ENCODE assay signal across 8 mouse cellular contexts in the genomic region with DNA sequence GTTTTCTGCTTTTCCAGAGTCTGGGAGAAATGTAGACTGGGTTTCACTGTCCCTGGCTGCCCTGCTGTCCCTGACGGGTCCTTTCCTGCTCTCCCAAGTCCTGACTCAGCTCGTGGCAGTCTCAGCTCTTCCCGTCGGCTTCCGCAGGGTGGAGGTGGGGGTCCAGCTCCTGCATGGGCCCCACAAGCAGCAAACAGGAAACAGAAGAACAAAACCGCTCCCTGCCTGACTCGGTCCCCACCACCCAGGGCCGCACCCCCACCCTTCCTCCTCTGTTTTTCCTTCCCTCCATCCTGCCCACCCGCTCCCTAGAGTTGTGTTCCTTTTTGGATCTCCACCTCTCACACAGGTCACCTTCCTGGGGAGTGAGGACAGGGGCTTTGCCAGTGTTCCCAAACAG. TPM values are rescaled to one million over a fixed set of nuclear protein-coding genes. Genes with fewer than 3 reads are reported as not detected.
DNase-seq lines count a peak whose midpoint lies in the region; ATAC-seq and TF ChIP-seq lines count a peak whose summit lies in the region.

No protein-coding gene starts in this region.

- H3K27me3 ChIP-seq in forebrain, embryonic 12.5 days, result peaks cover 61% of the 10 kb centered on the region
- H3K27me3 ChIP-seq in forebrain, embryonic 13.5 days, result peaks cover 57% of the 10 kb centered on the region
- no peaks in the 10 kb centered on the region for H3K27me3 ChIP-seq in kidney, adult 2 months (replicated peaks; ENCODE audit: control insufficient read depth, insufficient read depth, low read length)
- H3K27me3 ChIP-seq in lung, embryonic 16.5 days (ENCODE audit: control insufficient read depth, insufficient read depth, low read depth, low read length), result no peaks in the 10 kb centered on the region

- H3K9ac ChIP-seq in forebrain, embryonic 12.5 days, result no peak overlapping the region
- no peak overlapping the region for H3K9ac ChIP-seq in forebrain, embryonic 13.5 days
- H3K9ac ChIP-seq in lung, embryonic 16.5 days (ENCODE audit: low read length), result peak overlapping the region; percentile 41

- no peak for TF ChIP-seq CTCF in embryonic fibroblast, embryonic 13.5 days (IDR thresholded peaks at IDR 0.05; ENCODE audit: borderline replicate concordance, insufficient read depth, low read length)
- no peak for TF ChIP-seq CTCF in kidney, adult 2 months (conservative IDR thresholded peaks at IDR 0.05; ENCODE audit: insufficient read depth, insufficient read length, low read depth, low read length)

- intact Hi-C loops in left cerebral cortex, postnatal 25 days (cut with DNase I), result no loop called here

- H3K4me3 ChIP-seq in forebrain, embryonic 12.5 days (replicated peaks), result no peak overlapping the region
- H3K4me3 ChIP-seq in forebrain, embryonic 13.5 days, result no peak overlapping the region
- no peak overlapping the region for H3K4me3 ChIP-seq in embryonic fibroblast, embryonic 13.5 days (ENCODE audit: insufficient read depth, low read length)
- H3K4me3 ChIP-seq in kidney, adult 2 months (ENCODE audit: insufficient read depth, low read depth, low read length), result no peak overlapping the region
- H3K4me3 ChIP-seq in lung, embryonic 16.5 days (ENCODE audit: low read length), result no peak overlapping the region

- H3K9me3 ChIP-seq in forebrain, embryonic 12.5 days, result no peaks in the 10 kb centered on the region
- no peaks in the 10 kb centered on the region for H3K9me3 ChIP-seq in forebrain, embryonic 13.5 days (replicated peaks)
- no peaks in the 10 kb centered on the region for H3K9me3 ChIP-seq in lung, embryonic 16.5 days (ENCODE audit: control insufficient read depth, low read length)

- 58% methylated on average over 9 of the region's 9 CpGs for WGBS in forebrain, embryonic 12.5 days
- WGBS in forebrain, embryonic 13.5 days, result 66% methylated on average over 9 of the region's 9 CpGs
- WGBS in kidney, adult 2 months, result 48% methylated on average over 9 of the region's 9 CpGs
- WGBS in lung, embryonic 16.5 days, result 31% methylated on average over 9 of the region's 9 CpGs

- DNase-seq in kidney, adult 2 months, result peak; percentile 79
- no peak for DNase-seq in left cerebral cortex, postnatal 25 days (ENCODE audit: low spot score in 2 of 2)
- DNase-seq in layer of hippocampus, adult 11-12 months (ENCODE audit: low spot score), result no peak
- no peak for DNase-seq in right cerebral cortex, postnatal 4 days

- H3K36me3 ChIP-seq in forebrain, embryonic 12.5 days (replicated peaks), result no peaks in the 10 kb centered on the region
- no peaks in the 10 kb centered on the region for H3K36me3 ChIP-seq in forebrain, embryonic 13.5 days (ENCODE audit: poor library complexity, severe bottlenecking)
- no peaks in the 10 kb centered on the region for H3K36me3 ChIP-seq in kidney, adult 2 months (ENCODE audit: control insufficient read depth, insufficient read depth, low read length)
- no peaks in the 10 kb centered on the region for H3K36me3 ChIP-seq in lung, embryonic 16.5 days (ENCODE audit: control insufficient read depth, insufficient read depth, low read length)

- TF ChIP-seq POLR2A in embryonic fibroblast, embryonic 13.5 days (IDR thresholded peaks at IDR 0.05; ENCODE audit: low read depth, low read length), result no peak
- no peak for TF ChIP-seq POLR2A in kidney, adult 2 months (IDR thresholded peaks at IDR 0.05; ENCODE audit: low read depth, low read length)

- H3K4me2 ChIP-seq in forebrain, embryonic 12.5 days, result no peak overlapping the region
- H3K4me2 ChIP-seq in forebrain, embryonic 13.5 days, result no peak overlapping the region
- H3K4me2 ChIP-seq in lung, embryonic 16.5 days (ENCODE audit: low read depth, low read length), result no peak overlapping the region

- ATAC-seq in forebrain, embryonic 12.5 days (ENCODE audit: low FRiP score), result no peak
- no peak for ATAC-seq in forebrain, embryonic 13.5 days
- no peak for ATAC-seq in lung, embryonic 16.5 days (ENCODE audit: low read depth)

- peak overlapping the region; percentile 53; the same call in 1 of the 2 replicates for H3K27ac ChIP-seq in forebrain, embryonic 12.5 days
- no peak overlapping the region for H3K27ac ChIP-seq in forebrain, embryonic 13.5 days
- H3K27ac ChIP-seq in embryonic fibroblast, embryonic 13.5 days (ENCODE audit: insufficient read depth, low read length), result peak overlapping the region; percentile 77
- H3K27ac ChIP-seq in kidney, adult 2 months (ENCODE audit: insufficient read depth, low read depth, low read length), result peak overlapping the region; percentile 95
- peak overlapping the region; percentile 96 for H3K27ac ChIP-seq in lung, embryonic 16.5 days (ENCODE audit: low read length)

- peaks cover 44% of the 10 kb centered on the region for H3K4me1 ChIP-seq in forebrain, embryonic 12.5 days
- peaks cover 41% of the 10 kb centered on the region for H3K4me1 ChIP-seq in forebrain, embryonic 13.5 days
- H3K4me1 ChIP-seq in embryonic fibroblast, embryonic 13.5 days (ENCODE audit: control insufficient read depth, insufficient read depth, low read length), result peaks cover 30% of the 10 kb centered on the region
- peaks cover 22% of the 10 kb centered on the region for H3K4me1 ChIP-seq in kidney, adult 2 months (ENCODE audit: control insufficient read depth, insufficient read depth, low read length)
- H3K4me1 ChIP-seq in lung, embryonic 16.5 days (replicated peaks; ENCODE audit: control insufficient read depth, insufficient read depth, low read length), result peaks cover 68% of the 10 kb centered on the region

RNA-seq across cellular contexts. Expression of a gene that starts 23.5 kb away (rescaled TPM):
- polyA plus RNA-seq in forebrain, embryonic 12.5 days (2016; fragmentation: Nextera tagmentation; extraction: Ambion mirVana), result 4.2 and 5.1 TPM in 2 replicates
- polyA plus RNA-seq in forebrain, embryonic 13.5 days (2015; fragmentation: Nextera tagmentation; extraction: Ambion mirVana), result 3.6 and 4.4 TPM in 2 replicates
- polyA plus RNA-seq in embryonic fibroblast, embryonic 13.5 days (2011; ENCODE audit: insufficient read length, low read depth, missing spikeins), result 49.2 and 55.7 TPM in 2 replicates
- polyA plus RNA-seq in kidney, adult 2 months (2012; rRNA removed), result 14.9 and 17.1 TPM in 2 replicates
- 5.2 and 5.4 TPM in 2 replicates for polyA plus RNA-seq in lung, embryonic 16.5 days (2015; fragmentation: Nextera tagmentation; extraction: Ambion mirVana)
- total RNA-seq in left cerebral cortex, postnatal 25 days (2021), result 10 to 100 TPM; 63.8 to 66.5 TPM
